Mouse (Mus musculus): ENCODE data around the gene Arl8a. TPM values are rescaled to one million over a fixed set of nuclear protein-coding genes. Genes with fewer than 3 reads are reported as not detected.

Arl8a gene
- polyA plus RNA-seq, 1 experiment from 2014 or later = 331 TPM

GRCm38 (mm10) chr1:135158633-135159032, 12.0 kb downstream of the Arl8a start:
- Histone ChIP-seq H3K27me3 (no peaks in the 10 kb centered on the region), H3K27ac (replicated peaks) (peak overlapping the region; percentile 89), H3K9me3 (no peaks in the 10 kb centered on the region), H3K4me2 (0 out of 2 replicates have a peak overlapping the region, but pooled peaks have one; percentile 9), H3K9ac (no peak overlapping the region), H3K4me3 (no peak overlapping the region), H3K36me3 (peaks cover 24% of the 10 kb centered on the region), H3K4me1 (replicated peaks) (peaks cover 54% of the 10 kb centered on the region)
- 45% methylated on average over 5 of the region's 5 CpGs for WGBS
- peak; percentile 68 for ATAC-seq (ENCODE audit: low read depth)

- H3K9ac ChIP-seq = no peak overlapping the region
Measured at GRCm38 (mm10) chr1:135159074-135159473, 12.4 kb downstream of the Arl8a start.

GRCm38 (mm10) chr1:135159556-135160123, 13.0 kb downstream of the Arl8a start:
- Histone ChIP-seq H3K4me2 (no peak overlapping the region), H3K27ac (replicated peaks) (peak overlapping the region; percentile 89), H3K4me1 (replicated peaks) (peaks cover 44% of the 10 kb centered on the region), H3K27me3 (no peaks in the 10 kb centered on the region), H3K9ac (no peak overlapping the region), H3K9me3 (no peaks in the 10 kb centered on the region), H3K4me3 (no peak overlapping the region), H3K36me3 (peaks cover 24% of the 10 kb centered on the region)
- 75% methylated on average over 11 of the region's 11 CpGs for WGBS
- ATAC-seq (ENCODE audit: low read depth) = no peak

More at GRCm38 (mm10) chr1:135159074-135159473, 12.4 kb downstream of the Arl8a start:
- ATAC-seq (ENCODE audit: low read depth) = peak; percentile 73
- Histone ChIP-seq H3K4me2 (0 out of 2 replicates have a peak overlapping the region, but pooled peaks have one; percentile 9), H3K27ac (replicated peaks) (peak overlapping the region; percentile 89), H3K36me3 (peaks cover 24% of the 10 kb centered on the region), H3K9me3 (no peaks in the 10 kb centered on the region), H3K27me3 (no peaks in the 10 kb centered on the region), H3K4me3 (no peak overlapping the region), H3K4me1 (replicated peaks) (peaks cover 50% of the 10 kb centered on the region)
- 34% methylated on average over 7 of the region's 7 CpGs for WGBS

- H3K4me1 ChIP-seq (replicated peaks) = peaks cover 37% of the 10 kb centered on the region; the same call in 1 of the 2 replicates
- no peaks in the 10 kb centered on the region for H3K9me3 ChIP-seq
- H3K27me3 ChIP-seq = no peaks in the 10 kb centered on the region
- 86% methylated on average over 13 of the region's 13 CpGs for WGBS
- ATAC-seq (ENCODE audit: low read depth) = no peak
- H3K9ac ChIP-seq = no peak overlapping the region
- H3K4me3 ChIP-seq = no peak overlapping the region
- peak overlapping the region; percentile 89 for H3K27ac ChIP-seq (replicated peaks)
- H3K4me2 ChIP-seq = no peak overlapping the region
- peaks cover 18% of the 10 kb centered on the region for H3K36me3 ChIP-seq
Measured at GRCm38 (mm10) chr1:135160411-135161050, 13.9 kb downstream of the Arl8a start.

GRCm38 (mm10) chr1:135162720-135163119, 16.1 kb downstream of the Arl8a start:
- H3K36me3 ChIP-seq = no peaks in the 10 kb centered on the region
- ATAC-seq (ENCODE audit: low read depth) = no peak
- no peak overlapping the region for H3K4me2 ChIP-seq
- peak overlapping the region; percentile 70; the same call in 1 of the 2 replicates for H3K27ac ChIP-seq (replicated peaks)
- peaks cover 29% of the 10 kb centered on the region; the same call in 1 of the 2 replicates for H3K4me1 ChIP-seq (replicated peaks)
- H3K27me3 ChIP-seq = no peaks in the 10 kb centered on the region
- no peak overlapping the region for H3K9ac ChIP-seq
- H3K4me3 ChIP-seq = no peak overlapping the region
- no peaks in the 10 kb centered on the region for H3K9me3 ChIP-seq
- 51% methylated on average over 6 of the region's 6 CpGs for WGBS

- no peak within 1 kb of the TSS for H3K9ac ChIP-seq
- 0 out of 2 replicates have a peak, but pooled peaks cover 6% of the 10 kb centered on the region for H3K4me1 ChIP-seq (replicated peaks)
- 61% methylated on average over 11 of the region's 11 CpGs for WGBS
- no peak within 1 kb of the TSS for H3K4me2 ChIP-seq
- ATAC-seq (ENCODE audit: low read depth) = no peak
- no peaks in the 10 kb centered on the region for H3K27me3 ChIP-seq
- no peak within 1 kb of the TSS for H3K4me3 ChIP-seq
- no peaks in the 10 kb centered on the region for H3K9me3 ChIP-seq
- H3K27ac ChIP-seq (replicated peaks) = no peak within 1 kb of the TSS
- no peaks in the 10 kb centered on the region for H3K36me3 ChIP-seq
Measured at GRCm38 (mm10) chr1:135167435-135167834, 20.8 kb downstream of the Arl8a start, which contains the start of gene Gpr37l1. Gpr37l1 (minus strand) TSS chr1:135167681.

- Histone ChIP-seq H3K9me3 (no peaks in the 10 kb centered on the region), H3K4me2 (no peak overlapping the region), H3K4me1 (replicated peaks) (no peaks in the 10 kb centered on the region), H3K9ac (no peak overlapping the region), H3K27ac (replicated peaks) (no peak overlapping the region), H3K27me3 (no peaks in the 10 kb centered on the region), H3K4me3 (no peak overlapping the region), H3K36me3 (no peaks in the 10 kb centered on the region)
- 93% methylated on average over 10 of the region's 10 CpGs for WGBS
- no peak for ATAC-seq (ENCODE audit: low read depth)
Measured at GRCm38 (mm10) chr1:135168453-135169200, 22.0 kb downstream of the Arl8a start.

- no peak overlapping the region for H3K9ac ChIP-seq
- no peak overlapping the region for H3K4me3 ChIP-seq
- no peak overlapping the region for H3K27ac ChIP-seq (replicated peaks)
- H3K9me3 ChIP-seq = no peaks in the 10 kb centered on the region
- no peaks in the 10 kb centered on the region for H3K4me1 ChIP-seq (replicated peaks)
- ATAC-seq (ENCODE audit: low read depth) = no peak
- H3K36me3 ChIP-seq = no peaks in the 10 kb centered on the region
- no peak overlapping the region for H3K4me2 ChIP-seq
- H3K27me3 ChIP-seq = no peaks in the 10 kb centered on the region
- WGBS = 66% methylated on average over 12 of the region's 12 CpGs
Measured at GRCm38 (mm10) chr1:135169556-135170224, 23.1 kb downstream of the Arl8a start.

- H3K4me1 ChIP-seq (replicated peaks) = no peaks in the 10 kb centered on the region
- no peaks in the 10 kb centered on the region for H3K9me3 ChIP-seq
- WGBS = 66% methylated on average over 10 of the region's 10 CpGs
- H3K27ac ChIP-seq (replicated peaks) = no peak overlapping the region
- no peaks in the 10 kb centered on the region for H3K36me3 ChIP-seq
- H3K9ac ChIP-seq = no peak overlapping the region
- no peak overlapping the region for H3K4me3 ChIP-seq
- ATAC-seq (ENCODE audit: low read depth) = no peak
- no peaks in the 10 kb centered on the region for H3K27me3 ChIP-seq
- H3K4me2 ChIP-seq = no peak overlapping the region
Measured at GRCm38 (mm10) chr1:135170299-135170698, 23.7 kb downstream of the Arl8a start.

- H3K4me1 ChIP-seq (replicated peaks) = no peaks in the 10 kb centered on the region
- no peak for ATAC-seq (ENCODE audit: low read depth)
- 83% methylated on average over 7 of the region's 7 CpGs for WGBS
- no peak overlapping the region for H3K27ac ChIP-seq (replicated peaks)
- H3K27me3 ChIP-seq = no peaks in the 10 kb centered on the region
- H3K9me3 ChIP-seq = no peaks in the 10 kb centered on the region
- H3K36me3 ChIP-seq = no peaks in the 10 kb centered on the region
- H3K9ac ChIP-seq = no peak overlapping the region
- H3K4me2 ChIP-seq = no peak overlapping the region
- H3K4me3 ChIP-seq = no peak overlapping the region
Measured at GRCm38 (mm10) chr1:135171202-135171601, 24.6 kb downstream of the Arl8a start.

- no peak overlapping the region for H3K4me2 ChIP-seq
- peak; percentile 86 for ATAC-seq (ENCODE audit: low read depth)
- H3K27me3 ChIP-seq = no peaks in the 10 kb centered on the region
- no peaks in the 10 kb centered on the region for H3K9me3 ChIP-seq
- 58% methylated on average over 6 of the region's 6 CpGs for WGBS
- no peak overlapping the region for H3K9ac ChIP-seq
- H3K27ac ChIP-seq (replicated peaks) = no peak overlapping the region
- no peaks in the 10 kb centered on the region for H3K4me1 ChIP-seq (replicated peaks)
- no peak overlapping the region for H3K4me3 ChIP-seq
- H3K36me3 ChIP-seq = no peaks in the 10 kb centered on the region
Measured at GRCm38 (mm10) chr1:135171984-135172383, 25.4 kb downstream of the Arl8a start.

- H3K4me1 ChIP-seq (replicated peaks) = no peaks in the 10 kb centered on the region
- ATAC-seq (ENCODE audit: low read depth) = no peak
- no peak overlapping the region for H3K4me3 ChIP-seq
- WGBS = 95% methylated on average over 6 of the region's 6 CpGs
- H3K4me2 ChIP-seq = no peak overlapping the region
- H3K27me3 ChIP-seq = no peaks in the 10 kb centered on the region
- H3K9ac ChIP-seq = no peak overlapping the region
- no peaks in the 10 kb centered on the region for H3K36me3 ChIP-seq
- H3K9me3 ChIP-seq = no peaks in the 10 kb centered on the region
- no peak overlapping the region for H3K27ac ChIP-seq (replicated peaks)
Measured at GRCm38 (mm10) chr1:135173311-135173710, 26.7 kb downstream of the Arl8a start.

Measured in neural tube, embryonic 13.5 days (tissue).